Mouse (Mus musculus) midbrain, embryonic 16.5 days (tissue): Measurements from ENCODE around the gene Fkbp15. TPM values are rescaled to one million over a fixed set of nuclear protein-coding genes. Genes with fewer than 3 reads are reported as not detected.

Source experiments
- ATAC-seq: fragments of 200-750 bp; cut with Nextera tagmentation; 2 replicates; pipeline ENCODE4 v1.8.0; 2017; ENCODE audit warnings: moderate TSS enrichment
- H3K27ac ChIP-seq: fragments of 300-500 bp; sonication (generic); 2 replicates; pipeline ENCODE4 v1.5.1; 2014; ENCODE audit warnings: mild to moderate bottlenecking, low read length, mixed read lengths
- H3K27me3 ChIP-seq: fragments of 300-500 bp; sonication (generic); 2 replicates; pipeline ENCODE4 v1.6.1; 2014; ENCODE audit warnings: low read depth, low read length, mixed read lengths; ENCODE audit not compliant: control insufficient read depth, insufficient read depth
- H3K36me3 ChIP-seq: fragments of 300-500 bp; sonication (generic); 2 replicates; pipeline ENCODE4 v1.6.1; 2014; ENCODE audit warnings: mild to moderate bottlenecking, low read length, moderate library complexity, mixed read lengths; ENCODE audit not compliant: control insufficient read depth, insufficient read depth
- H3K4me1 ChIP-seq: fragments of 300-500 bp; sonication (generic); 2 replicates; pipeline ENCODE4 v1.6.1; 2014; ENCODE audit warnings: mild to moderate bottlenecking, low read length, mixed read lengths; ENCODE audit not compliant: control insufficient read depth, insufficient read depth
- H3K4me2 ChIP-seq: fragments of 300-500 bp; sonication (generic); 2 replicates; pipeline ENCODE4 v1.6.1; 2014; ENCODE audit warnings: mild to moderate bottlenecking, low read length, mixed read lengths
- H3K4me3 ChIP-seq: fragments of 300-500 bp; sonication (generic); 2 replicates; pipeline ENCODE4 v1.5.1; 2014; ENCODE audit warnings: low read depth, mild to moderate bottlenecking, low read length, moderate library complexity, mixed read lengths
- H3K9ac ChIP-seq: fragments of 300-500 bp; sonication (generic); 2 replicates; pipeline ENCODE4 v1.6.1; 2014; ENCODE audit warnings: low read depth, low read length, mixed read lengths
- H3K9me3 ChIP-seq: fragments of 300-500 bp; sonication (generic); replicated peaks from 2 replicates; pipeline ENCODE4 v1.6.1; 2014; ENCODE audit warnings: mild to moderate bottlenecking, low read length, mixed read lengths; ENCODE audit not compliant: control insufficient read depth, poor library complexity, severe bottlenecking
- WGBS: fragments of 180-500 bp; shearing (Covaris S2); extraction: QIAGEN DNeasy Blood & Tissue Kit; methylation state at CpG from one replicate; pipeline ENCODE4 v1.1.7; 2014; 5-methylcytosine and 5-hydroxymethylcytosine counted together
- polyA plus RNA-seq: library from polyadenylated mRNA; unstranded; fragments of >200 nt; fragmentation: Nextera tagmentation; extraction: Ambion mirVana; gene quantifications from 2 replicates; pipeline ENCODE4 v1.2.1, GENCODE M21; 2015

The Fkbp15 gene
- polyA plus RNA-seq, 1 experiment from 2014 or later: 21.9 TPM

DNA sequence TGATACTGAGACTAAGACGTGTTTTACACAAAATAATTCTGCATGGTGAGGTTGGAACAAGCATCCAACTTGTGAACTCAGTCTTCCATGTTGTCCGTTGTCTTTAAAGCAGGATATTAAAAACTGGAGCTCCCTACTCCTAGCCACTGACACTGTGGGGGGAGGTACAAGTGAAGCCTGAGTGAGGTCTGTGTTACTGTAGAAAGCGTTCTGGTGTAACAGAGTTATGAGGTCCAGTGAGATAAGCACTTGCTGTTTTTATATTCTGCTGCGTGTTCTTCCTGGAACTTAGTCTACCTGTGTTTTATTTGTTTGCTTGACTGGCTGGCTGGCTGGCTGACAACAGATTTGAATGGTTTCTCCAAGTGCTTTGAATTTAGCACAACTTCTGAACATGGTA lies 14.0 kb upstream of the Fkbp15 start:
- Histone ChIP-seq H3K4me2 (no peak overlapping the region), H3K27me3 (no peaks in the 10 kb centered on the region), H3K36me3 (no peaks in the 10 kb centered on the region), H3K27ac (no peak overlapping the region), H3K4me1 (no peaks in the 10 kb centered on the region), H3K4me3 (no peak overlapping the region), H3K9ac (no peak overlapping the region), H3K9me3 (no peaks in the 10 kb centered on the region)
- no peak for ATAC-seq
- WGBS: 87% methylated on average over 4 of the region's 4 CpGs

GRCm38 (mm10) chr4:62373668-62374067 lies 13.3 kb upstream of the Fkbp15 start:
- H3K4me2 ChIP-seq: no peak overlapping the region
- H3K4me1 ChIP-seq: no peaks in the 10 kb centered on the region
- no peaks in the 10 kb centered on the region for H3K27me3 ChIP-seq
- ATAC-seq: no peak
- WGBS: 92% methylated on average over 7 of the region's 7 CpGs
- no peaks in the 10 kb centered on the region for H3K36me3 ChIP-seq
- H3K4me3 ChIP-seq: no peak overlapping the region
- H3K9ac ChIP-seq: no peak overlapping the region
- H3K27ac ChIP-seq: no peak overlapping the region
- no peaks in the 10 kb centered on the region for H3K9me3 ChIP-seq

DNA sequence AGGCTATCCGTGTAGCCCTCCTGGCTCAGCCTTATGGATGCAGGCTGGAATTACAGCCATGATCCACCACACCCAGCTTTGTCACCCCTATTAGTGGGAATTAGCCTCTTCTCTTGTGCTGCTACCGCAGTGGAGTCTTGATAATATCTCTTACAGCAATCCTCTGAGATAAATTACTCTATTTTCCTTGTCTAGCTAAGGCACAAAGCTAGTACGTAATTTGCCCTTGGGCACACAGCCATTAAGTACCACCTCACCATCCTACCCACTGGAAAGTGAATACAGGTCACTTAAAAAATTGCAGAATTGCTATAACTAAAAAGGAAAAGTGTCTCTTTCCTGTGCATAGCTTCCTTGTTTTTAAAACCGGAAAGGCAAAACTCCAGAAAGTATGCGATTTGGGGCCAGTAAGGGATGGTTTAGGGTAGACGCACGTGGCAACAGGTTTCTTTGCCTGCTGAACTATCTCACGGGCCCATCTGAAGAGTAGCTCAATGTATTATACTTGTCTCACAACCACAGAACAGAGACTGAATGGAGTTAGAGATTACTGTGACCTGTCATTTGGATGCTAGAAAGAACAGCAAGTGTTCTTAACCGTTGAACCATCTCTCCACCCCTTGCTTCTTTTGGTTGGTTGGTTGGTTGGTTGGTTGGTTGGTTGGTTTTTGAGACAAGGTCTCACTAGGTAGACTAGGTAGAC lies 12.6 kb upstream of the Fkbp15 start:
- Histone ChIP-seq H3K4me3 (no peak overlapping the region), H3K4me2 (no peak overlapping the region), H3K27me3 (no peaks in the 10 kb centered on the region), H3K36me3 (no peaks in the 10 kb centered on the region), H3K27ac (no peak overlapping the region), H3K9me3 (no peaks in the 10 kb centered on the region), H3K4me1 (no peaks in the 10 kb centered on the region), H3K9ac (no peak overlapping the region)
- no peak for ATAC-seq
- WGBS: 79% methylated on average over 9 of the region's 9 CpGs

GRCm38 (mm10) chr4:62372410-62372809 lies 12.1 kb upstream of the Fkbp15 start:
- Histone ChIP-seq H3K4me1 (no peaks in the 10 kb centered on the region), H3K27ac (no peak overlapping the region), H3K36me3 (no peaks in the 10 kb centered on the region), H3K9ac (no peak overlapping the region), H3K9me3 (no peaks in the 10 kb centered on the region), H3K27me3 (no peaks in the 10 kb centered on the region), H3K4me2 (no peak overlapping the region), H3K4me3 (no peak overlapping the region)
- no peak for ATAC-seq
- 12% methylated on average over 1 of the region's 1 CpGs for WGBS

GRCm38 (mm10) chr4:62369091-62369490 lies 8.7 kb upstream of the Fkbp15 start:
- no peak overlapping the region for H3K9ac ChIP-seq
- H3K27me3 ChIP-seq: no peaks in the 10 kb centered on the region
- WGBS: 82% methylated on average over 3 of the region's 3 CpGs
- no peaks in the 10 kb centered on the region for H3K36me3 ChIP-seq
- no peak overlapping the region for H3K27ac ChIP-seq
- H3K4me3 ChIP-seq: no peak overlapping the region
- no peaks in the 10 kb centered on the region for H3K4me1 ChIP-seq
- no peak for ATAC-seq
- no peaks in the 10 kb centered on the region for H3K9me3 ChIP-seq
- no peak overlapping the region for H3K4me2 ChIP-seq

DNA sequence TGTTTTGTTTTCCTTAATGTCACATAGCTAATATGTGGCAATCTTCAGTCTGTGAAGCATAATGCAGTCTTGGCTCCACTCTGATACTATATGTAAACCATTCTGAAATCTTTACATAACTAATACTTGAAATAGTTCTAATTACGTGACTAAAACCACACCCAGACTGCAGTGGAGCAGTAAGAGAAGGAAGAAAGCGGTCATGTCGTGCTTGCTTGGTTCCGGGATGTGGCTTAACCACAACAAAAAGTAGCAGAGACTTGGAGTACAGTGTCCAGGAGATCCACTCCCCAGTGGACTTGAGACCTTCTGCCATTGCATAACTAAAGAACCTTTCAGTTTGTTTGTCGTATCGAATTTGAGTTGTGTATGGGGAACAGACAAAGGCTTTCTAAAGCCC lies 7.2 kb upstream of the Fkbp15 start:
- WGBS: 90% methylated on average over 6 of the region's 6 CpGs
- Histone ChIP-seq H3K4me1 (no peaks in the 10 kb centered on the region), H3K36me3 (no peaks in the 10 kb centered on the region), H3K27me3 (no peaks in the 10 kb centered on the region), H3K4me2 (no peak overlapping the region), H3K27ac (no peak overlapping the region), H3K4me3 (no peak overlapping the region), H3K9me3 (no peaks in the 10 kb centered on the region), H3K9ac (no peak overlapping the region)
- ATAC-seq: no peak

GRCm38 (mm10) chr4:62366291-62366690 lies 5.9 kb upstream of the Fkbp15 start:
- Histone ChIP-seq H3K36me3 (no peaks in the 10 kb centered on the region), H3K9me3 (no peaks in the 10 kb centered on the region), H3K4me2 (no peak overlapping the region), H3K4me3 (no peak overlapping the region), H3K9ac (no peak overlapping the region), H3K4me1 (peaks cover 9% of the 10 kb centered on the region), H3K27me3 (no peaks in the 10 kb centered on the region), H3K27ac (no peak overlapping the region)
- no peak for ATAC-seq
- 87% methylated on average over 4 of the region's 4 CpGs for WGBS

- peaks cover 15% of the 10 kb centered on the region for H3K4me1 ChIP-seq
- H3K36me3 ChIP-seq: no peaks in the 10 kb centered on the region
- H3K4me3 ChIP-seq: no peak overlapping the region
- no peak overlapping the region for H3K4me2 ChIP-seq
- WGBS: 92% methylated on average over 8 of the region's 8 CpGs
- H3K9ac ChIP-seq: no peak overlapping the region
- H3K27me3 ChIP-seq: no peaks in the 10 kb centered on the region
- H3K27ac ChIP-seq: no peak overlapping the region
- ATAC-seq: no peak
- no peaks in the 10 kb centered on the region for H3K9me3 ChIP-seq
Measured at GRCm38 (mm10) chr4:62364299-62364698, 4.0 kb upstream of the Fkbp15 start.

- H3K4me3 ChIP-seq: no peak overlapping the region
- H3K27ac ChIP-seq: no peak overlapping the region
- H3K4me1 ChIP-seq: peaks cover 23% of the 10 kb centered on the region
- 86% methylated on average over 2 of the region's 2 CpGs for WGBS
- no peaks in the 10 kb centered on the region for H3K9me3 ChIP-seq
- H3K4me2 ChIP-seq: no peak overlapping the region
- ATAC-seq: no peak
- no peaks in the 10 kb centered on the region for H3K27me3 ChIP-seq
- H3K36me3 ChIP-seq: no peaks in the 10 kb centered on the region
- H3K9ac ChIP-seq: no peak overlapping the region
Measured at GRCm38 (mm10) chr4:62362437-62362836, 2.1 kb upstream of the Fkbp15 start.
